In genomic region chr10:18710949-18711348, GRCm38 (mm10) we compare ENCODE assay signal across 11 mouse cellular contexts. TPM values are rescaled to one million over a fixed set of nuclear protein-coding genes. Genes with fewer than 3 reads are reported as not detected.
DNase-seq lines count a peak whose midpoint lies in the region; ATAC-seq lines count a peak whose summit lies in the region.
"Had no signal": no experiment of that assay in that cellular context is flagged by ENCODE, and none has a peak within 500 bp of the region (broad histone marks: within the 10 kb centered on the region; RNA-seq: fewer than 3 reads in every experiment).

No protein-coding gene starts in this region.

- H3K27ac ChIP-seq in limb, embryonic 11.5 days (replicated peaks; ENCODE audit: low read depth, low read length), result no peak overlapping the region
- H3K27ac ChIP-seq in limb, embryonic 10.5 days, result no peak overlapping the region
- H3K27ac ChIP-seq: embryonic facial prominence, embryonic 13.5 days; heart, adult 2 months had no signal

- H3K4me1 ChIP-seq in limb, embryonic 11.5 days (ENCODE audit: control insufficient read depth, insufficient read depth, low read length), result no peaks in the 10 kb centered on the region
- peaks cover 3% of the 10 kb centered on the region; the same call in 1 of the 2 replicates for H3K4me1 ChIP-seq in limb, embryonic 10.5 days
- H3K4me1 ChIP-seq: embryonic facial prominence, embryonic 13.5 days had no signal

- no peaks in the 10 kb centered on the region for H3K27me3 ChIP-seq in limb, embryonic 11.5 days (ENCODE audit: control insufficient read depth, insufficient read depth, low read length)
- no peaks in the 10 kb centered on the region for H3K27me3 ChIP-seq in limb, embryonic 10.5 days (ENCODE audit: low read depth, poor library complexity, severe bottlenecking)
- H3K27me3 ChIP-seq: embryonic facial prominence, embryonic 13.5 days had no signal

- ATAC-seq in limb, embryonic 11.5 days (ENCODE audit: insufficient number of reproducible peaks, low FRiP score, low TSS enrichment, low read depth), result no peak
- ATAC-seq: intestine, postnatal 0 days had no signal

- H3K9ac ChIP-seq in limb, embryonic 11.5 days (ENCODE audit: low read length), result no peak overlapping the region
- H3K9ac ChIP-seq: embryonic facial prominence, embryonic 13.5 days had no signal

- no peak overlapping the region for H3K4me2 ChIP-seq in limb, embryonic 11.5 days (ENCODE audit: low read depth, severe bottlenecking)
- H3K4me2 ChIP-seq: embryonic facial prominence, embryonic 13.5 days had no signal

- no peaks in the 10 kb centered on the region for H3K36me3 ChIP-seq in limb, embryonic 11.5 days (ENCODE audit: control insufficient read depth, insufficient read depth, low read length)
- H3K36me3 ChIP-seq in limb, embryonic 10.5 days, result no peaks in the 10 kb centered on the region
- H3K36me3 ChIP-seq: embryonic facial prominence, embryonic 13.5 days had no signal

- DNase-seq in limb, embryonic 11.5 days (ENCODE audit: low spot score), result peak; percentile 31
- DNase-seq in limb, embryonic 10.5 days (ENCODE audit: low spot score), result no peak
- DNase-seq in cerebellum, adult 9-11 months, result peak; percentile 86
- DNase-seq in layer of hippocampus, adult 9-10 months (ENCODE audit: low spot score), result peak; percentile 38
- peak; percentile 8 for DNase-seq in right cerebral cortex, postnatal 14 days
- DNase-seq in spleen, postnatal 10 days (ENCODE audit: low spot score in 2 of 2), result no peak
- no peak for DNase-seq in retina, postnatal 1 day
- DNase-seq in thymus, postnatal 36 days, result no peak
- DNase-seq: heart, adult 2 months had no signal

- WGBS in limb, embryonic 11.5 days, result 53% methylated on average over 6 of the region's 6 CpGs
- 80% methylated on average over 6 of the region's 6 CpGs for WGBS in limb, embryonic 10.5 days

- no peak overlapping the region for H3K4me3 ChIP-seq in limb, embryonic 11.5 days (ENCODE audit: low read depth, low read length)
- no peak overlapping the region for H3K4me3 ChIP-seq in limb, embryonic 10.5 days
- H3K4me3 ChIP-seq: embryonic facial prominence, embryonic 13.5 days; heart, adult 2 months had no signal

- no peaks in the 10 kb centered on the region for H3K9me3 ChIP-seq in limb, embryonic 11.5 days (ENCODE audit: control insufficient read depth, low read length)
- no peaks in the 10 kb centered on the region for H3K9me3 ChIP-seq in limb, embryonic 10.5 days (replicated peaks)
- H3K9me3 ChIP-seq: embryonic facial prominence, embryonic 13.5 days had no signal

RNA-seq across cellular contexts. Expression of gene Arfgef3, which starts 32.8 kb away (rescaled TPM):
- polyA plus RNA-seq in limb, embryonic 11.5 days (2014; fragmentation: Nextera tagmentation; extraction: Ambion mirVana), result 0.14 and 0.15 TPM in 2 replicates
- 0.08 and 0.11 TPM in 2 replicates for polyA plus RNA-seq in limb, embryonic 10.5 days (2016; fragmentation: Nextera tagmentation; extraction: Ambion mirVana)

Comparison
In these comparisons a context has a peak if more than half of its experiments do, and no peak if none do; other contexts are left out.
1. DNase-seq: peak in limb, embryonic 11.5 days (single experiment), cerebellum, adult 9-11 months (single experiment), layer of hippocampus, adult 9-10 months (single experiment) and right cerebral cortex, postnatal 14 days (single experiment); none in limb, embryonic 10.5 days (single experiment), spleen, postnatal 10 days (0 of 2), retina, postnatal 1 day (single experiment) and thymus, postnatal 36 days (0 of 2).